Mouse (Mus musculus) kidney, embryonic 14.5 days (tissue): ENCODE data around the gene Gcsam. TPM values are rescaled to one million over a fixed set of nuclear protein-coding genes. Genes with fewer than 3 reads are reported as not detected.

ENCODE experiments used
- ATAC-seq: fragments of 200-750 bp; cut with Nextera tagmentation; 2 replicates; pipeline ENCODE4 v1.8.0; 2017; ENCODE audit warnings: moderate number of reproducible peaks, mild to moderate bottlenecking, moderate TSS enrichment, moderate library complexity; ENCODE audit not compliant: low FRiP score, low TSS enrichment
- H3K27ac ChIP-seq: fragments of 300-500 bp; sonication (generic); 2 replicates; pipeline ENCODE4 v1.5.1; 2014; ENCODE audit warnings: low read depth, mild to moderate bottlenecking, low read length, moderate library complexity, mixed read lengths
- H3K27me3 ChIP-seq: fragments of 300-500 bp; sonication (generic); 2 replicates; pipeline ENCODE4 v1.6.1; 2014; ENCODE audit warnings: mild to moderate bottlenecking, low read length; ENCODE audit not compliant: control insufficient read depth, insufficient read depth
- H3K36me3 ChIP-seq: fragments of 300-500 bp; sonication (generic); 2 replicates; pipeline ENCODE4 v1.6.1; 2014; ENCODE audit warnings: low read length, mixed read lengths; ENCODE audit not compliant: control insufficient read depth, insufficient read depth
- H3K4me1 ChIP-seq: fragments of 300-500 bp; sonication (generic); 2 replicates; pipeline ENCODE4 v1.6.1; 2014; ENCODE audit warnings: low read length, mixed read lengths; ENCODE audit not compliant: control insufficient read depth, insufficient read depth
- H3K4me2 ChIP-seq: fragments of 300-500 bp; sonication (generic); replicated peaks from 2 replicates; pipeline ENCODE4 v1.6.1; 2014; ENCODE audit warnings: low read depth, mild to moderate bottlenecking, low read length
- H3K4me3 ChIP-seq: fragments of 300-500 bp; sonication (generic); 2 replicates; pipeline ENCODE4 v1.5.1; 2014; ENCODE audit warnings: mild to moderate bottlenecking, low read length
- H3K9ac ChIP-seq: fragments of 300-500 bp; sonication (generic); 2 replicates; pipeline ENCODE4 v1.6.1; 2014; ENCODE audit warnings: low read depth, mild to moderate bottlenecking, low read length, moderate library complexity
- H3K9me3 ChIP-seq: fragments of 300-500 bp; sonication (generic); 2 replicates; pipeline ENCODE4 v1.6.1; 2016; ENCODE audit warnings: low read length; ENCODE audit not compliant: control insufficient read depth
- WGBS: fragments of 180-500 bp; shearing (Covaris S2); extraction: QIAGEN DNeasy Blood & Tissue Kit; methylation state at CpG from one replicate; pipeline ENCODE4 v1.1.7; 2014; 5-methylcytosine and 5-hydroxymethylcytosine counted together
- polyA plus RNA-seq: library from polyadenylated mRNA; unstranded; fragments of >200 nt; fragmentation: Nextera tagmentation; extraction: Ambion mirVana; gene quantifications from 2 replicates; pipeline ENCODE4 v1.2.1, GENCODE M21; 2014

The Gcsam gene
- 0.07 and 0.19 TPM in 2 replicates for polyA plus RNA-seq

DNA sequence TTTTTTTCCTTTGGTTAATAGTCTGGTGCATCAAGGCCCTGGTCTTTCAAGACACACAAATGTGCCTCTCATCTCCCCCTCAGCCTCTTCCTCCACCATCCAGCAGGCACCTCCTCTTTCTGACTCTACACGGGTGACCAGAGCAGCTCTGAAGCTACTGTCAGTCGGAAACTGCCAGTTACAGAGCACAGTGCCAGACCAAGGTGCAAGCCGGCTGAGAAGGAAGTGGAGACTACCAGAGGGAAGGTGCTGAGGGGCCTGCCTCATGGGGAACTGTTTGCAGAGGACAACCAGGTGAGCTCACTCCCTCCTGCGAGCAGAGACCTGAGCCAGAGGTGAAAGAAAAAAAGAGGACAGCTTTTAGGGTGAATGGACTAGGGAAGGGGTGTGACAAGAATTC, at the start of gene Gcsam:
TSS of gene Gcsam (plus strand) at position 114 of the 400 bp plus-strand sequence.
- H3K9me3 ChIP-seq = no peaks in the 10 kb centered on the region
- no peaks in the 10 kb centered on the region for H3K36me3 ChIP-seq
- WGBS = 70% methylated on average over 4 of the region's 4 CpGs
- H3K4me2 ChIP-seq = no peak within 1 kb of the TSS
- no peak within 1 kb of the TSS for H3K9ac ChIP-seq
- ATAC-seq = no peak
- H3K27ac ChIP-seq = no peak within 1 kb of the TSS
- H3K4me1 ChIP-seq = no peaks in the 10 kb centered on the region
- no peak within 1 kb of the TSS for H3K4me3 ChIP-seq
- no peaks in the 10 kb centered on the region for H3K27me3 ChIP-seq

DNA sequence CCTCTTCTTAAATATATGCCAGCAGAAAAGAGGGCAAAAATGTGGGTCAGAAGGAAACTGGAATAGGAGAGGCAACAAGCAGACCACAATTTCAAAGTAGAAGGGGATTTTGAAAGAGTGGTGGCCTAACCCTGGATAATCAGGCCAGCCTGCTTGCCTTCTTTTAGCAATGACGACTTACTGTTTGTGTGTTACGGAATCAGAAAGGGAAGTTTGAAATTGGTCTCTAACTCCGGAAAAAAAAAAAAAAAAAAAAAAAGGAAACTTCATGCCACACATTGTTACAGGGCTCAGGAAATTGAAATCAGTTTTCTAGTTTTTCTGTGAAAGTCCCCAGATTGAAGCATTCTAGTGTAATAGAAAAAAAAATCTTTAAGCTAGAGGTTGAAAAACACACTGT, 48.4 kb upstream of the Gcsam start:
- Histone ChIP-seq H3K4me3 (no peak overlapping the region), H3K4me2 (no peak overlapping the region), H3K36me3 (no peaks in the 10 kb centered on the region), H3K27ac (no peak overlapping the region), H3K27me3 (no peaks in the 10 kb centered on the region), H3K4me1 (no peaks in the 10 kb centered on the region), H3K9me3 (no peaks in the 10 kb centered on the region), H3K9ac (no peak overlapping the region)
- 68% methylated on average over 3 of the region's 3 CpGs for WGBS
- ATAC-seq = no peak

DNA sequence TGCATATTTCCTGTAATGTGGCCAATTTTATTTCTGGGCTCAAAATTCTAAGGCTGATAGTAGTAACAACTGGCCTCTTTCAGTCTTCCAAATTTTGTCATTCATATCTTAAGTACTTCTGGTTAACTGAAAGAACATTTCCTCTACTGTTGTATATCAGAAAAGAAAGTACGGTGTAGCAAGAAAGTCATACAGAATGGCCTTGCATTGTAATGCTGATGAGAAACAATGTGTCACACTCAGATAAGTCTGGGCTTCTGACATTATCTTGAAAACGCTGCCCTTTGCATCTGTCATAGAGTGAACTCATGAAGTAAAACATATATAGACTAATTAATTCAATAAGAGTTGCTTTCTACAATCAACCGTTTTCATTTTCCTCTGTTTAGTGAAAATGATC, 37.9 kb upstream of the Gcsam start:
- Histone ChIP-seq H3K4me1 (no peaks in the 10 kb centered on the region), H3K4me3 (no peak overlapping the region), H3K36me3 (no peaks in the 10 kb centered on the region), H3K9ac (no peak overlapping the region), H3K9me3 (no peaks in the 10 kb centered on the region), H3K27me3 (no peaks in the 10 kb centered on the region), H3K4me2 (no peak overlapping the region), H3K27ac (no peak overlapping the region)
- 91% methylated on average over 3 of the region's 3 CpGs for WGBS
- no peak for ATAC-seq

GRCm38 (mm10) chr16:45579883-45580282, 30.3 kb upstream of the Gcsam start:
- 73% methylated on average over 12 of the region's 12 CpGs for WGBS
- Histone ChIP-seq H3K9ac (no peak overlapping the region), H3K36me3 (no peaks in the 10 kb centered on the region), H3K27ac (no peak overlapping the region), H3K4me1 (no peaks in the 10 kb centered on the region), H3K9me3 (no peaks in the 10 kb centered on the region), H3K27me3 (no peaks in the 10 kb centered on the region), H3K4me2 (no peak overlapping the region), H3K4me3 (no peak overlapping the region)
- ATAC-seq = no peak

- no peak overlapping the region for H3K4me3 ChIP-seq
- H3K27ac ChIP-seq = no peak overlapping the region
- no peak overlapping the region for H3K4me2 ChIP-seq
- H3K36me3 ChIP-seq = no peaks in the 10 kb centered on the region
- no peak overlapping the region for H3K9ac ChIP-seq
- no peaks in the 10 kb centered on the region for H3K27me3 ChIP-seq
- no peak for ATAC-seq
- no peaks in the 10 kb centered on the region for H3K4me1 ChIP-seq
- 31% methylated on average over 2 of the region's 2 CpGs for WGBS
- no peaks in the 10 kb centered on the region for H3K9me3 ChIP-seq
These were observed 27.7 kb upstream of the Gcsam start for GRCm38 (mm10) chr16:45582512-45582911.

GRCm38 (mm10) chr16:45593656-45594055, 16.5 kb upstream of the Gcsam start:
- H3K4me3 ChIP-seq = no peak overlapping the region
- WGBS = 70% methylated on average over 1 of the region's 1 CpGs
- no peaks in the 10 kb centered on the region for H3K36me3 ChIP-seq
- no peaks in the 10 kb centered on the region for H3K27me3 ChIP-seq
- no peak overlapping the region for H3K9ac ChIP-seq
- ATAC-seq = no peak
- H3K27ac ChIP-seq = no peak overlapping the region
- no peaks in the 10 kb centered on the region for H3K4me1 ChIP-seq
- H3K4me2 ChIP-seq = no peak overlapping the region
- H3K9me3 ChIP-seq = no peaks in the 10 kb centered on the region

GRCm38 (mm10) chr16:45595494-45595893, 14.7 kb upstream of the Gcsam start:
- Histone ChIP-seq H3K27me3 (no peaks in the 10 kb centered on the region), H3K4me3 (no peak overlapping the region), H3K9me3 (no peaks in the 10 kb centered on the region), H3K36me3 (no peaks in the 10 kb centered on the region), H3K27ac (no peak overlapping the region), H3K4me1 (no peaks in the 10 kb centered on the region), H3K4me2 (no peak overlapping the region), H3K9ac (no peak overlapping the region)
- ATAC-seq = no peak

DNA sequence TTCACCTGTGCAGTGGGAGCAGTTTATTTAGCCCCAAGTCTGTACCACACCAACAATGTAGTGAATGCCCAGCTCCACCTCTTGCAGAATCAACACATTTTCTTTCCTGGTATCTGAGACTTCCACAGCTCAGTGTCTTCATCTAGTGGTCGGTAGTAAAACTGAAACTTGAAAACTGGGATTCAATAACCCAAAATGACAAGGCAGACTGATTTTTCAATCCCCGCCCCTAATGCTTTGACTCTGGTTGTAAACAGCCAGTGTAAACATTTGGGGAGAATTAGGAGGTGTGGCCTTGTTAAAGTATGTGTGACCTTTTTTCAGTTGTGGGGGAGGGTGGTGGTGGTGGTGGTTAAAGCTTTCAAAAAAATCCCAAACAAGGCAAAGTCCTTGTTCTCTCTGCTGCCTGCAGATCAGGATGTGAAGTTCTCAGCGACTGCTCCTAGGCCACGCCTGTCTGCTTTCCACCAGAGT, 1.7 kb upstream of the Gcsam start:
- H3K9me3 ChIP-seq = no peaks in the 10 kb centered on the region
- no peak overlapping the region for H3K9ac ChIP-seq
- no peak overlapping the region for H3K4me2 ChIP-seq
- no peak overlapping the region for H3K4me3 ChIP-seq
- H3K36me3 ChIP-seq = no peaks in the 10 kb centered on the region
- no peak overlapping the region for H3K27ac ChIP-seq
- no peaks in the 10 kb centered on the region for H3K4me1 ChIP-seq
- peak; percentile 28; the same call in 1 of the 2 replicates for ATAC-seq
- 36% methylated on average over 4 of the region's 4 CpGs for WGBS
- H3K27me3 ChIP-seq = no peaks in the 10 kb centered on the region

GRCm38 (mm10) chr16:45609300-45609699, 880 bp upstream of the Gcsam start:
- 76% methylated on average over 3 of the region's 3 CpGs for WGBS
- H3K9ac ChIP-seq = no peak overlapping the region
- no peaks in the 10 kb centered on the region for H3K9me3 ChIP-seq
- H3K4me2 ChIP-seq = no peak overlapping the region
- no peaks in the 10 kb centered on the region for H3K4me1 ChIP-seq
- H3K36me3 ChIP-seq = no peaks in the 10 kb centered on the region
- ATAC-seq = no peak
- no peak overlapping the region for H3K4me3 ChIP-seq
- H3K27ac ChIP-seq = no peak overlapping the region
- H3K27me3 ChIP-seq = no peaks in the 10 kb centered on the region
